Mouse (Mus musculus) spleen, adult 2 months (tissue): ENCODE results near the gene Sh3bgrl.

ENCODE experiments used
- CTCF ChIP-seq: fragments of 200-500 bp; IDR thresholded peaks from 2 replicates; pipeline ENCODE4 v1.5.1; 2011; ENCODE audit warnings: mild to moderate bottlenecking, inconsistent platforms; ENCODE audit not compliant: insufficient read depth, insufficient read length, insufficient replicate concordance; ENCODE audit errors: extremely low read depth
- POLR2A ChIP-seq: fragments of 200-500 bp; IDR thresholded peaks from 2 replicates; pipeline ENCODE4 v1.6.1; 2011; ENCODE audit warnings: low read depth, low read length, inconsistent platforms

GRCm38 (mm10) chrX:109184706-109185478, 89.7 kb downstream of the Sh3bgrl start:
- TF ChIP-seq CTCF: no peak
- TF ChIP-seq POLR2A: no peak
